Mouse (Mus musculus) brain, adult 2 months (tissue): ENCODE data around the gene Ubp1.
A peak's percentile ranks its signal among the peaks of the same experiment; 100 is the strongest.

Experiments used
- DNase-seq: peaks from one replicate; pipeline ENCODE4 v3.0.0; 2011; ENCODE audit warnings: low read depth, low spot score

The Ubp1 gene

DNA sequence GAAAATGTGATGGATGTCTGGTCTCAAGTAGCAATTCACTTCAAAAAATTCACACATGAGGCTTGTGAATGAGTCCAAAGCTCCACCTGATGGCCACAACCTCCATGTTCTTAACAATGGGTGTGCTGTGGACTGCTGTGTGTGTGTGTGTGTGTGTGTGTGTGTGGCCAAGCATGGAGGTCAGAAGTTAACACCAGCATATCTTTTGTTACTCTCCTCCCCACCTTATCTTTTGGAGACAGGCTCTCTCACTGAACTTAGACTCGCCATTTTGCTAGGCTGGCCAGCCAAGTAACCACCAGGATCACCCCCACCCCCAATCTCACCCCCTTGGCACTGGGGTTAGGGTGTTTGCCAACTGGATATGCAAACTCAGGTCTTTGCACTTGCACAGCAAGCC lies 83.3 kb downstream of the Ubp1 start:
- DNase-seq, result no peak

DNA sequence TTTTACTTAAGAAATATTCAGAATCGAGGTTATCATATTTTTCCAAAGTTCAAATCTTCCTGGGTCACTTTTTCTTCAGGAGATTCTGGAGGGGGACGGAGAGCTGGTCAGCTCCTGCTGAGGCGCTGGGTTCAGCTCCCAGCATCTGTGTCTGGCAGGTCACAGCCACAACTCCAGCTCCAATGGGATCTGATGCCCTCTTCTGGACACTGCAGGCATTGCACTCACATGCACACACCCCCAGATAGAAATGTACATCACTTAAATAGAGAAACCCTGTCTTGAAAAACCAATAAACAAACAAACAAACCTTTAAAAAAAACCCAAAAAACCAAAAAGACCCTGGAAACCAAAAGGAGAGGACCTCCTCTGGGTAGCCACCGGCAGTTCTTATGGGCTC lies 85.0 kb downstream of the Ubp1 start:
- DNase-seq, result no peak

DNA sequence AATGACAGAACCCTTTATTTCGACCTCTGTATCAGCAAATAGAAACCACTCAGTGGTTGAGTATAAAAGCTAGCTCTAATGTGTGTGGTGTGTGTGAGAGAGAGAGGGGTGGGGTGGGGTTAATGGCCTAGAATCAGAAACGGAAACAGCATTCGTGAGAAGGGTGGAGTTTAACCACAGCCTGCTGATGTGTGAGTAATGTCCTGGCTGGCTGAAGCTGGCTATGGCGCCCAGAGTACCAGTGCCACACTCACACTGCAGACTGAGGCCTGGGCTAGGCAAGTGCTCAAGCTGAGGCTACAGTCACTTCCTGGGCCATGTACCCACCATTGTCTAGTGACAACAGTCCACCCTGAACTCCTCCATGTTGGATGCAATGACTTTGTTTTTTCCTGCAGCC lies 85.7 kb downstream of the Ubp1 start:
- no peak for DNase-seq

DNA sequence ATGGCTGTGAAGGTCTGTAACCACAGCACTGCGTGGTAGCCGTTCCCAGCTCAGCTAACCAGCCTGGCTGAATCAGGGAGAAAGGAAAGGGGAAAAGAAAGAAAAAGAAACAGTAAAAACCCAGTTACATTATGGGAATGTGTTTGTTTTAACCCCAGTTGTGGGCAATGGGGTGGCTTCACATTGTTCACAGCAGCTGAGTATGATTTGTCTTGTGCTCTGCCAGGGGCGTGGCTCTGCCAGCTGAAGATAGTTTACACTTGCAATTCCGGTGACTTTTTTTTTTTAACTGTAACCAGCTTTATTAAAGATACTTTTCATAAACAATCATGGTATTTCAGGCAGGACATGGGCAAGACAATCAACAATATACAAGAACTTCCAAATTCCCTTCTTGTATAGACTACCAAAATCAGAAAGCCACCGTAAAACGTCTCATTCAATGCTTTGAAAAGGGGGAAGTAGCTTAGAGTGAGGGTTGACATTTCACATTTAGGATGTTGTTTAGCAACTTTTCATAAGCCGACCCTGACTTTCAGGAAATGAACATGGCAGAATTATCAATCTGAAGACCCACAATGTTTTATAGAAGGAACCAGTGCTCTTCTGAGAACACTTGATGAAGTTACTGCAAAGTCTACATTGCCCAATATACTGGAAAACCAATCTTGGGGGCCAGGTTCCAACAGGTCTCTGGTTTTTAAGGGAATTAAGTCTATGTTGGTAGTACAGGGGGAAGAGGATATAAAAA lies 88.5 kb downstream of the Ubp1 start:
- no peak for DNase-seq

DNA sequence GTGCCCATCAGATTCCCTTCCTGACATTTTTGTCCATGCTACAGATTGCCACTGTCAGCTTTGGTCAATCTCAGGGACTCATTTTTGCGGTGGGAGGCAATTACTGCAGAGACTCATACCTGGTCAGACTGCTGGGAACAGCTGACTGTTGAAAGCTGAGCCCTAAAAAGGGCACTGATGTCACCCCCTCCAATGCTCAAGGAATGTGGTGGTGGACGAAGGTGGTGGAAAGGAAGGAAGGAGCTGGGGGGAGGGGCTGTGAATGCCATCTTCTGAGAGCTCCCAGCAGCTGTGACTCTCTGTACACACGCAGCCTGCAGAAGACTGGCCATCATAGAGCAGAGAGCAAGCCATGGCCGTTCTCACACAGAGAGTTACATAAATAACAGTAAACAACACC lies 91.4 kb downstream of the Ubp1 start:
- DNase-seq, result no peak

DNA sequence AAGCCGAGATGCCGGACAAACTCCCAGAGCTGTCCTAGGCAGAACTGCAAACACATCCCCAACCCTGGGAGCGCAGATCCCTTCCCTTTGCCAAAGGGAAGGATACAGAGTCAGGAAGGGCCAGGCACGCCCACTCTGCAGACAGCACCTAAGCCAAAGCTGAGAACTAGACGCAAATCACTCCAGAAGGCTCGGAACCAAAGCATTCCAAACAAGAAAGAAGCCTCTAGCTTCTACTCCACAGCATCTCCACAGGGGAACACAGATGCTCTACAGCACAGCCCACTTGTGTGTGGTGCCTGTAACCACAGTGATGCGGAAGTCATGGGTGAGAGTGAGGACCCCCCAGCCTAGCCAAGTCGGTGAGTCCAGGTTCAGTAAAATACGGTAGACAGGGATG lies 94.4 kb downstream of the Ubp1 start:
- DNase-seq, result peak; percentile 55

DNA sequence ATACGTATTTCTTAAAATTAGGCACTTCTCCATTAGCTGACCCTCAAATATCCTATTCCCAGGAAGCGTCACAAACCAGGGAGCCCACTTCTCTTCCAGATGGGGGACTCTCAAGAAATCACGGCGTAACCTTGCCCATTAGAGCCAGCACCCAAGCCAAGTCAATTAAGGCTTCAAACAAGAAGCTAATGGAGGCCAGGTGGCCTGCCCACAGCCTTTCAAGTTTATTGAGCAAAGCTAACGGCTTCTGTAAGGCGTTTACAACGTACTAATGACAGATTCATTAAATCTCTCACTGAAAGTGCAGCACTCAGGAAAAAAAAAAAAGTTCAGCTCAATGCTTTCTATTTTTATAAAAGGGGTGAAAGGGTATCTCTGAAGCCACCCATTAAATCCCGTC lies 95.1 kb downstream of the Ubp1 start:
- DNase-seq, result peak; percentile 6

DNA sequence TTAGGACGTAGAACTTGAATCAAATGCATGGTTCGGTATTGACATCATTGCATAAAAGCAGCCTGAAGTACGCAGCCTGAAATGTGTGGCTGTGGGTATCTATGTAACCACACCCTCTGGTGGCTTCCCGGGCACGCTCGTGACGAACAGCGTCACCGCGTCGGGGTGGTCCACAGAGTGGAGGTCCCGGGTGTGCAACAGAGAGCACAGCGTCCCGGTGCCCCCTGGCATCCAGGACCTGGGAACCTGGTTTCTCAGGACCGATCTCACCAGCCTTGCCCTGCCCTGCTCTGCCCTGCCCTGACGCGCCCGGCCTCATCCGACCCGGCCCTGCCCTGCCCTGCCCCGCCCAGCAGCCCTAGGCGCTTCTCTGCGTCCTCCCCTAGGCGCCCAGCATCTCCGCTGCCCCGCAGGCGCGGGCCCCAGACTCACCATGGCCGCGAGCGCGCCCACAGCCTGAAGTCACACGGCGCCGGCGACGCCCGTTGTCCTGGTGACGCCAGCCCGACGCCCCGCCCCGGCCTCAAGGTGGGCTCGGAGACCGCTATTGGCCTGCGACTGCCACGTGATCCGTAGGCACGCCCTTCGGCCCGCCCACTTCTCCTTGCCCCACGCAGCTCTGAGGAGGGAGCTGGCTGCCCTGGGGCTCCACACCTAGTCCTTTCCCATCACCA lies 95.7 kb downstream of the Ubp1 start:
- DNase-seq, result peak; percentile 97
